Mouse (Mus musculus): ENCODE measurements around the gene Iqcf1. TPM values are rescaled to one million over a fixed set of nuclear protein-coding genes. Genes with fewer than 3 reads are reported as not detected.

The Iqcf1 gene
- polyA plus RNA-seq, 1 experiment from 2014 or later, result not detected

GRCm38 (mm10) chr9:106534296-106534695 lies 34.5 kb downstream of the Iqcf1 start:
- ATAC-seq, result no peak
- H3K27me3 ChIP-seq (replicated peaks; ENCODE audit: control insufficient read depth, insufficient read depth, low read length), result no peaks in the 10 kb centered on the region
- no peak overlapping the region for H3K27ac ChIP-seq (ENCODE audit: low read length)

DNA sequence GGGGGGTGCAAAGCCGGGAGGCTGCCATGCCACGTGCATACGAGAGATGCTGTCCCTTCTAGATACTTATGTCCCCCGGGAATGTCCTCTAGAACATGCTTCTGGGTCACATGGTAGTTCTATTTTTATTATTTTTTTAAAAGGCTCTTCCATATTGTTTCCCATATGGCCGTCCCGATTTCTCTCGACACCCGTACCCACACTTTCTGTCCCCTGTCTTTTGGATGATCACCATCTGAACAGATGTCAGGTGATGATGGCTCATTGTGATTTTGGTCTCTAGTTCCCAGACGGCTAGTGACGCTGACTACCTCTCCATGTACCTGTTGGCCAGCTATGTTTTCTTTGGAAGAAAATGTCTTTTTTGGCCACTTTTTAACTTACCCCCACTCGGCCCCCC lies 35.2 kb downstream of the Iqcf1 start:
- no peak overlapping the region for H3K27ac ChIP-seq (ENCODE audit: low read length)
- H3K4me1 ChIP-seq (replicated peaks; ENCODE audit: control insufficient read depth, insufficient read depth, low read length), result no peaks in the 10 kb centered on the region
- 85% methylated on average over 11 of the region's 11 CpGs for WGBS
- no peak for ATAC-seq
- H3K4me3 ChIP-seq (replicated peaks; ENCODE audit: low read length), result no peak overlapping the region
- no peaks in the 10 kb centered on the region for H3K36me3 ChIP-seq (ENCODE audit: control insufficient read depth, insufficient read depth)
- H3K27me3 ChIP-seq (replicated peaks; ENCODE audit: control insufficient read depth, insufficient read depth, low read length), result no peaks in the 10 kb centered on the region
- H3K9me3 ChIP-seq (ENCODE audit: control insufficient read depth, low read length), result no peaks in the 10 kb centered on the region
- H3K4me2 ChIP-seq (ENCODE audit: low read length), result no peak overlapping the region
- H3K9ac ChIP-seq (replicated peaks; ENCODE audit: low read depth, low read length), result no peak overlapping the region

More at GRCm38 (mm10) chr9:106534296-106534695, 34.5 kb downstream of the Iqcf1 start:
- Histone ChIP-seq H3K9me3 (ENCODE audit: control insufficient read depth, low read length) (no peaks in the 10 kb centered on the region), H3K4me3 (replicated peaks; ENCODE audit: low read length) (no peak overlapping the region), H3K4me2 (ENCODE audit: low read length) (no peak overlapping the region), H3K4me1 (replicated peaks; ENCODE audit: control insufficient read depth, insufficient read depth, low read length) (no peaks in the 10 kb centered on the region), H3K36me3 (ENCODE audit: control insufficient read depth, insufficient read depth) (no peaks in the 10 kb centered on the region), H3K9ac (replicated peaks; ENCODE audit: low read depth, low read length) (no peak overlapping the region)
- WGBS, result 86% methylated on average over 7 of the region's 7 CpGs

Other genes with a start within 250 kb of the Iqcf1 start
- gene Poc1a, start 218.9 kb upstream of the Iqcf1 start, polyA plus RNA-seq (2015; fragmentation: Nextera tagmentation; extraction: Ambion mirVana), result 10.5 and 11.6 TPM in 2 replicates
- 9.0 and 10.3 TPM in 2 replicates for gene Dusp7, start 131.3 kb upstream of the Iqcf1 start, polyA plus RNA-seq (2015; fragmentation: Nextera tagmentation; extraction: Ambion mirVana)
- 564 and 591 TPM in 2 replicates for gene Rpl29, start 70.5 kb upstream of the Iqcf1 start, polyA plus RNA-seq (2015; fragmentation: Nextera tagmentation; extraction: Ambion mirVana)
- 31.5 and 31.7 TPM in 2 replicates for gene Acy1, start 61.6 kb upstream of the Iqcf1 start, polyA plus RNA-seq (2015; fragmentation: Nextera tagmentation; extraction: Ambion mirVana)
- gene Abhd14b, start 52.5 kb upstream of the Iqcf1 start, polyA plus RNA-seq (2015; fragmentation: Nextera tagmentation; extraction: Ambion mirVana), result 6.2 and 7.7 TPM in 2 replicates
- 72.3 and 81.9 TPM in 2 replicates for gene Abhd14a, start 52.3 kb upstream of the Iqcf1 start, polyA plus RNA-seq (2015; fragmentation: Nextera tagmentation; extraction: Ambion mirVana)
- 221 and 249 TPM in 2 replicates for gene Pcbp4, start 46.7 kb upstream of the Iqcf1 start, polyA plus RNA-seq (2015; fragmentation: Nextera tagmentation; extraction: Ambion mirVana)
- gene Gpr62, start 34.0 kb upstream of the Iqcf1 start, polyA plus RNA-seq (2015; fragmentation: Nextera tagmentation; extraction: Ambion mirVana), result 0.48 and 0.72 TPM in 2 replicates
- 53.6 and 62.5 TPM in 2 replicates for gene Rrp9, start 24.0 kb upstream of the Iqcf1 start, polyA plus RNA-seq (2015; fragmentation: Nextera tagmentation; extraction: Ambion mirVana)
- gene Parp3, start 23.0 kb upstream of the Iqcf1 start, polyA plus RNA-seq (2015; fragmentation: Nextera tagmentation; extraction: Ambion mirVana), result 0.55 and 0.70 TPM in 2 replicates
- gene Iqcf5, start 14.6 kb downstream of the Iqcf1 start, polyA plus RNA-seq (2015; fragmentation: Nextera tagmentation; extraction: Ambion mirVana), result not detected in 2 replicates
- not detected in 2 replicates for gene Iqcf3, start 61.7 kb downstream of the Iqcf1 start, polyA plus RNA-seq (2015; fragmentation: Nextera tagmentation; extraction: Ambion mirVana)
- gene Iqcf4, start 71.0 kb downstream of the Iqcf1 start, polyA plus RNA-seq (2015; fragmentation: Nextera tagmentation; extraction: Ambion mirVana), result not detected in 2 replicates
- not detected in 2 replicates for gene Iqcf6, start 126.6 kb downstream of the Iqcf1 start, polyA plus RNA-seq (2015; fragmentation: Nextera tagmentation; extraction: Ambion mirVana)
- 10.2 and 14.1 TPM in 2 replicates for gene Grm2, start 156.1 kb downstream of the Iqcf1 start, polyA plus RNA-seq (2015; fragmentation: Nextera tagmentation; extraction: Ambion mirVana)
- gene Tex264, start 186.0 kb downstream of the Iqcf1 start, polyA plus RNA-seq (2015; fragmentation: Nextera tagmentation; extraction: Ambion mirVana), result 57.2 and 59.7 TPM in 2 replicates

Data from forebrain, embryonic 16.5 days (tissue).